28 mouse cellular contexts compared by ENCODE assay signal in genomic region chr2:102533437-102533836, GRCm38 (mm10). TPM values are rescaled to one million over a fixed set of nuclear protein-coding genes. Genes with fewer than 3 reads are reported as not detected.
A peak's percentile ranks its signal among the peaks of the same experiment; 100 is the strongest.
DNase-seq lines count a peak whose midpoint lies in the region; ATAC-seq lines count a peak whose summit lies in the region.
"Had no signal": no experiment of that assay in that cellular context is flagged by ENCODE, and none has a peak within 500 bp of the region (broad histone marks: within the 10 kb centered on the region; RNA-seq: fewer than 3 reads in every experiment).

No protein-coding gene starts in this region.

- 58% methylated on average over 4 of the region's 4 CpGs for WGBS in intestine, embryonic 14.5 days
- WGBS in intestine, embryonic 16.5 days, result 67% methylated on average over 4 of the region's 4 CpGs
- 54% methylated on average over 4 of the region's 4 CpGs for WGBS in lung, embryonic 16.5 days

- no peak overlapping the region for H3K4me2 ChIP-seq in intestine, embryonic 14.5 days (ENCODE audit: low read length)
- H3K4me2 ChIP-seq in intestine, embryonic 16.5 days (ENCODE audit: low read depth, low read length), result no peak overlapping the region
- H3K4me2 ChIP-seq in lung, embryonic 16.5 days (ENCODE audit: low read depth, low read length), result no peak overlapping the region
- H3K4me2 ChIP-seq: embryonic facial prominence, embryonic 12.5 days; embryonic facial prominence, embryonic 15.5 days; heart, embryonic 12.5 days; heart, embryonic 15.5 days; hindbrain, embryonic 14.5 days had no signal

- H3K4me3 ChIP-seq in intestine, embryonic 14.5 days (ENCODE audit: low read depth, low read length), result no peak overlapping the region
- no peak overlapping the region for H3K4me3 ChIP-seq in intestine, embryonic 16.5 days (ENCODE audit: low read length)
- no peak overlapping the region for H3K4me3 ChIP-seq in lung, embryonic 16.5 days (ENCODE audit: low read length)
- H3K4me3 ChIP-seq: embryonic facial prominence, embryonic 12.5 days; embryonic facial prominence, embryonic 15.5 days; gastrocnemius, adult 2 months; heart, embryonic 12.5 days; heart, embryonic 15.5 days had no signal

- no peaks in the 10 kb centered on the region for H3K36me3 ChIP-seq in intestine, embryonic 14.5 days (ENCODE audit: control insufficient read depth, insufficient read depth, low read length)
- no peaks in the 10 kb centered on the region for H3K36me3 ChIP-seq in intestine, embryonic 16.5 days (ENCODE audit: control insufficient read depth, insufficient read depth, low read length)
- no peaks in the 10 kb centered on the region for H3K36me3 ChIP-seq in lung, embryonic 16.5 days (ENCODE audit: control insufficient read depth, insufficient read depth, low read length)
- H3K36me3 ChIP-seq: embryonic facial prominence, embryonic 12.5 days; embryonic facial prominence, embryonic 15.5 days; G1E; heart, embryonic 12.5 days; heart, embryonic 15.5 days had no signal

- H3K27me3 ChIP-seq in intestine, embryonic 14.5 days (replicated peaks; ENCODE audit: control insufficient read depth, insufficient read depth, low read length), result no peaks in the 10 kb centered on the region
- H3K27me3 ChIP-seq in intestine, embryonic 16.5 days (replicated peaks; ENCODE audit: control insufficient read depth, insufficient read depth, low read length), result no peaks in the 10 kb centered on the region
- H3K27me3 ChIP-seq in lung, embryonic 16.5 days (ENCODE audit: control insufficient read depth, insufficient read depth, low read depth, low read length), result no peaks in the 10 kb centered on the region
- H3K27me3 ChIP-seq: CH12.LX; embryonic facial prominence, embryonic 12.5 days; embryonic facial prominence, embryonic 15.5 days; Patski had no signal

- H3K27ac ChIP-seq in intestine, embryonic 14.5 days (ENCODE audit: low read depth), result 0 out of 2 replicates have a peak overlapping the region, but pooled peaks have one; percentile 5
- H3K27ac ChIP-seq in intestine, embryonic 16.5 days (ENCODE audit: low read length), result no peak overlapping the region
- H3K27ac ChIP-seq in lung, embryonic 16.5 days (ENCODE audit: low read length), result no peak overlapping the region
- H3K27ac ChIP-seq: embryonic facial prominence, embryonic 12.5 days; embryonic facial prominence, embryonic 15.5 days; gastrocnemius, adult 2 months; heart, embryonic 15.5 days; hindbrain, embryonic 14.5 days; hindbrain, postnatal 0 days had no signal

- no peak for DNase-seq in intestine, embryonic 14.5 days (ENCODE audit: low spot score)
- DNase-seq in lung, postnatal 36 days, result no peak
- DNase-seq in retina, embryonic 14.5 days (ENCODE audit: low spot score), result peak; percentile 5
- no peak for DNase-seq in cerebellum, adult 8-10 months
- DNase-seq: adrenal gland, postnatal 10 days; adrenal gland, postnatal 36 days; B cell, adult 2 months; cerebellum, adult 18-20 months; cerebellum, adult 9-11 months; cerebellum, postnatal 25 days; forebrain, postnatal 0 days; gastrocnemius, adult 2 months; gastrocnemius, postnatal 14 days; heart, adult 18-20 months; heart, postnatal 10 days; heart, postnatal 4 days had no signal

- 0 out of 2 replicates have a peak, but pooled peaks have one; percentile 36 for ATAC-seq in intestine, embryonic 14.5 days (replicated peaks; ENCODE audit: low FRiP score, low TSS enrichment, low read depth)
- no peak for ATAC-seq in intestine, embryonic 16.5 days
- peak; percentile 51; the same call in 1 of the 2 replicates for ATAC-seq in lung, embryonic 16.5 days (ENCODE audit: low read depth)
- ATAC-seq: forebrain, embryonic 14.5 days; forebrain, postnatal 0 days; hindbrain, postnatal 0 days; Patski had no signal

- H3K9me3 ChIP-seq in intestine, embryonic 14.5 days (ENCODE audit: control insufficient read depth, low read length), result no peaks in the 10 kb centered on the region
- H3K9me3 ChIP-seq in intestine, embryonic 16.5 days (ENCODE audit: control insufficient read depth, low read length), result no peaks in the 10 kb centered on the region
- H3K9me3 ChIP-seq in lung, embryonic 16.5 days (ENCODE audit: control insufficient read depth, low read length), result no peaks in the 10 kb centered on the region
- H3K9me3 ChIP-seq: embryonic facial prominence, embryonic 12.5 days; embryonic facial prominence, embryonic 15.5 days; G1E; heart, embryonic 12.5 days; heart, embryonic 15.5 days had no signal

- peaks cover 5% of the 10 kb centered on the region; the same call in 1 of the 2 replicates for H3K4me1 ChIP-seq in intestine, embryonic 14.5 days (replicated peaks; ENCODE audit: control insufficient read depth, insufficient read depth, low read length)
- no peaks in the 10 kb centered on the region for H3K4me1 ChIP-seq in intestine, embryonic 16.5 days (ENCODE audit: control insufficient read depth, insufficient read depth, low read length)
- H3K4me1 ChIP-seq in lung, embryonic 16.5 days (replicated peaks; ENCODE audit: control insufficient read depth, insufficient read depth, low read length), result no peaks in the 10 kb centered on the region
- H3K4me1 ChIP-seq: embryonic facial prominence, embryonic 12.5 days; heart, embryonic 15.5 days had no signal

- no peak overlapping the region for H3K9ac ChIP-seq in intestine, embryonic 14.5 days (ENCODE audit: low read length)
- no peak overlapping the region for H3K9ac ChIP-seq in intestine, embryonic 16.5 days (ENCODE audit: low read depth, low read length)
- no peak overlapping the region for H3K9ac ChIP-seq in lung, embryonic 16.5 days (ENCODE audit: low read length)
- H3K9ac ChIP-seq: embryonic facial prominence, embryonic 12.5 days; embryonic facial prominence, embryonic 15.5 days; forebrain, postnatal 0 days; heart, embryonic 12.5 days; heart, embryonic 15.5 days; hindbrain, embryonic 14.5 days had no signal

RNA-seq across cellular contexts. Expression of gene Pamr1, which starts 16.4 kb away (rescaled TPM):
- 61.0 and 67.1 TPM in 2 replicates for polyA plus RNA-seq in intestine, embryonic 14.5 days (2014; fragmentation: Nextera tagmentation; extraction: Ambion mirVana)
- 38.1 and 39.4 TPM in 2 replicates for polyA plus RNA-seq in intestine, embryonic 16.5 days (2015; fragmentation: Nextera tagmentation; extraction: Ambion mirVana)
- polyA plus RNA-seq in lung, embryonic 16.5 days (2015; fragmentation: Nextera tagmentation; extraction: Ambion mirVana), result 18.9 and 19.5 TPM in 2 replicates
- polyA plus RNA-seq: G1E had no signal
